Mouse (Mus musculus): ENCODE results near the gene Tob1. TPM values are rescaled to one million over a fixed set of nuclear protein-coding genes. Genes with fewer than 3 reads are reported as not detected.

The Tob1 gene
- polyA plus RNA-seq, 1 experiment from 2014 or later = 35.6 TPM

DNA sequence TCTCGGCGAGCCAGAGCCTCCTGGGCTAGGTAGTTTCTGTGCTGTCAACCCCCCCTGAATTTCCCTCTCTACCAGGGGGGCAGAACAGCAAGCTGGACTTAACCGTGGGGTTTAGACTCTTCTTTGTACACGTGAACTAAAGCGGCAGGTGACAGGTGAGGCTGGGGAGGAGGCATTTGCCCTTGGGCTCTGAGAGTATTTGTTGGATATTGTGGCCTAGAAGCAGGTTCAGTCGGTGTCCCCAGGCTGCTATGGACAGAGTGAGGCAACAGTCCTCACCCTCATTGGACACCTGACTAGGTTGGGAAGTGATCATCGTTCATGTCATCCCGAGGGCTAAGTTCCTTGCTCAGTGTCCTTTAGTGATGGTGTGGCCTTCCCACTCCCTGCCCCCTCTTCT is 23.6 kb downstream of the Tob1 start:
- no peak for ATAC-seq (ENCODE audit: low FRiP score, low read depth)
- peaks cover 7% of the 10 kb centered on the region; the same call in 1 of the 2 replicates for H3K4me1 ChIP-seq (replicated peaks)
- WGBS = 89% methylated on average over 8 of the region's 8 CpGs

GRCm38 (mm10) chr11:94236074-94236473 is 24.8 kb downstream of the Tob1 start:
- H3K9me3 ChIP-seq = no peaks in the 10 kb centered on the region
- 27% methylated on average over 3 of the region's 3 CpGs for WGBS
- peaks cover 7% of the 10 kb centered on the region; the same call in 1 of the 2 replicates for H3K4me1 ChIP-seq (replicated peaks)
- no peak overlapping the region for H3K4me3 ChIP-seq
- ATAC-seq (ENCODE audit: low FRiP score, low read depth) = peak; percentile 80
- no peaks in the 10 kb centered on the region for H3K27me3 ChIP-seq
- H3K36me3 ChIP-seq = no peaks in the 10 kb centered on the region
- H3K27ac ChIP-seq (replicated peaks) = peak overlapping the region; percentile 58
- H3K4me2 ChIP-seq = no peak overlapping the region
- H3K9ac ChIP-seq = no peak overlapping the region

More for the DNA sequence above, 23.6 kb downstream of the Tob1 start:
- H3K27ac ChIP-seq (replicated peaks) = no peak overlapping the region
- no peak overlapping the region for H3K9ac ChIP-seq
- H3K36me3 ChIP-seq = no peaks in the 10 kb centered on the region
- no peaks in the 10 kb centered on the region for H3K27me3 ChIP-seq
- no peaks in the 10 kb centered on the region for H3K9me3 ChIP-seq
- no peak overlapping the region for H3K4me2 ChIP-seq
- H3K4me3 ChIP-seq = no peak overlapping the region

DNA sequence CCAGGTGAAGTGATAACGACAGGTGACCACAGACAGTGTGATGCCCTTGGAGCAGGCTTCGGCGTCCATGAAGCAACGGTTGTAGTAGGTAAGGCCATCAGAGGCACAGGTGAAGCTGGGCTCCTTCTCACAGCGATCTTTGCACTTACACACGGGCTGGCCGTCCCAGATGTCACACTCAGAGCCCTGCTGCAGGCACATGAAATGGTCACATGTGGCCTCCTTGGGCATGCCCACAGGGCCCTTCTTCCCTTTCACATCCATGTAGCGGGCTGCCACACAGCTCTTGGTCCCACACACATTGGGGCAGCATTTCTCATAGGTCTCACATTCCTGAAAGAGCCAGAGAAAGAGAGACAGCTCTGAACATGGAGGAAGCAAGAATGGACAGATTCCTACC is 27.5 kb downstream of the Tob1 start:
- Histone ChIP-seq H3K27ac (replicated peaks) (no peak overlapping the region), H3K9ac (no peak overlapping the region), H3K9me3 (no peaks in the 10 kb centered on the region), H3K4me3 (no peak overlapping the region), H3K4me1 (replicated peaks) (peaks cover 28% of the 10 kb centered on the region), H3K36me3 (no peaks in the 10 kb centered on the region), H3K27me3 (no peaks in the 10 kb centered on the region), H3K4me2 (no peak overlapping the region)
- no peak for ATAC-seq (ENCODE audit: low FRiP score, low read depth)
- 92% methylated on average over 8 of the region's 8 CpGs for WGBS

GRCm38 (mm10) chr11:94239706-94240105 is 28.5 kb downstream of the Tob1 start:
- H3K27ac ChIP-seq (replicated peaks) = 0 out of 2 replicates have a peak overlapping the region, but pooled peaks have one; percentile 10
- ATAC-seq (ENCODE audit: low FRiP score, low read depth) = 0 out of 2 replicates have a peak, but pooled peaks have one; percentile 21

DNA sequence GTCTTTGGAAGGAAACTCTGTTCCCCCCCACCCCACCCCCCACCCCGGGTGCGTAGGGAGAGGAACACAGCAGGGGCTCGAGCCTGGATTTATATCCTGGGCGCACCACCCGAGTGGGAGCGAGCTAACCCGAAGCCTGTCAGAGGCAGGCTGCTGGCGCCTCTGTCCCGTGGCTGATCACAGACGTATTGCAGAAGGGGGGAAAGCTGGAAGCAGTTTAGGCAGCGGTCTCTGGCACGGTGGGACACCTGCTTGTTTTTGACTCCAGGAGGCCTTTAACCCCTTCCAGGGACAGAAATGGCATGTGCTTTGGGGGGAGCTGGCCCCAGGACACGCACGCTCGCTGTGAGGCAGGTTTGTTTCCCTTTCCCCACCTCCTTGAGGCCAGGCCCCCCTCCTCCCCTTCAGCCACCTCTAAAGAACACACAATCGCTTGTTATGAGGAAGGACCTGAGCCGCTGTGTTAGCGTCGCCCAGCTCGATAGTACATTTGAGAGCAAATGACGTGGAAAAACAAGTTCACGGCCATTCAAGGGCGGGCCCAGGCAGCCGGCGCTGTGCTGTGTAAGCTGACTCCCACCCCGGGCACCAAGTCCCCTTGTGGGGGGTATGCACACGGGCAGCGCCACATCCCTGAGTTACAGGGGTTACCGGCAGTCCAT is 31.6 kb downstream of the Tob1 start:
- no peaks in the 10 kb centered on the region for H3K36me3 ChIP-seq
- H3K4me2 ChIP-seq = peak overlapping the region; percentile 50
- no peaks in the 10 kb centered on the region for H3K9me3 ChIP-seq
- peaks cover 37% of the 10 kb centered on the region for H3K4me1 ChIP-seq (replicated peaks)
- 0 out of 2 replicates have a peak overlapping the region, but pooled peaks have one; percentile 7 for H3K9ac ChIP-seq
- ATAC-seq (ENCODE audit: low FRiP score, low read depth) = no peak; the same call in 1 of the 2 replicates
- H3K27me3 ChIP-seq = no peaks in the 10 kb centered on the region
- 0 out of 2 replicates have a peak overlapping the region, but pooled peaks have one; percentile 7 for H3K4me3 ChIP-seq
- H3K27ac ChIP-seq (replicated peaks) = peak overlapping the region; percentile 45
- 8% methylated on average over 29 of the region's 29 CpGs for WGBS

More at GRCm38 (mm10) chr11:94239706-94240105, 28.5 kb downstream of the Tob1 start:
- no peak overlapping the region for H3K4me3 ChIP-seq
- H3K4me1 ChIP-seq (replicated peaks) = peaks cover 31% of the 10 kb centered on the region
- no peaks in the 10 kb centered on the region for H3K27me3 ChIP-seq
- H3K36me3 ChIP-seq = no peaks in the 10 kb centered on the region
- no peak overlapping the region for H3K4me2 ChIP-seq
- H3K9ac ChIP-seq = no peak overlapping the region
- WGBS = 45% methylated on average over 9 of the region's 9 CpGs
- no peaks in the 10 kb centered on the region for H3K9me3 ChIP-seq

DNA sequence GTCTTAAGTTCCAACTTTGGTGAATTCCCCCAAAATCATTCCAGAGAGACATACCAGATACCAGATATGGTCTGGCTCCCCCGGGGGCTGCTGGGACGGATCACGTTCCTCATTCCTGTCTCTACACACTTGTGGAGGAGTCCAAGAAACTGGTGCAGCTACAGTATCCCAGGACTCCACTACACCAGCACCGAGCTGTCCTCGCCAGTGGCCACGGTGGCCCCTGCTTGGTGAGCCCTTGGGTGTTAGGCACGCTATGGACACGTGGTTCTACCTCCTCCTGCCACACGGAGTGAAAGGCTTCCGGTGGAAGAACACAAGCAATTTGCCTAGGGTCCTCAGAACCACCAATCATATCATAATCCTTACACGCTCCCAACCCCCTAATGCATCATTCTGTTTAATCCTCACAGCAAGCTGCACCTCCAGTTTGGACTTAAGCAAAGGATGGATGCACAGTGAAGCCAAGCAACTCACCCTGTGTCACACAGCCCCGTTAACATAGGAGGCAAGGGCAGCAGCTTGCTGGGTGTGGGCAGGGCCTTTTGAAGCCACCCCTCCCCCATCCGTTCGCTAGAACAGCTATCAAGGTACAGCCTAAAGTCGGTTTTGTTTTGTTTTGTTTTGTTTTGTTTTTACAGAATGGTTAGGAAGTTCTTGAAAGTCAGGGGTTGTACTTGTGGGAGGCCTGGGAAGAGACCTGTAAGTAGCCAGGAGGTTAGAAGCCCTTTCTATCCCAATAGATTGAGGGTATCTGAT is 32.3 kb downstream of the Tob1 start:
- H3K4me2 ChIP-seq = peak overlapping the region; percentile 50
- 0 out of 2 replicates have a peak overlapping the region, but pooled peaks have one; percentile 7 for H3K9ac ChIP-seq
- ATAC-seq (ENCODE audit: low FRiP score, low read depth) = no peak
- no peaks in the 10 kb centered on the region for H3K36me3 ChIP-seq
- WGBS = 33% methylated on average over 15 of the region's 15 CpGs
- 0 out of 2 replicates have a peak overlapping the region, but pooled peaks have one; percentile 7 for H3K4me3 ChIP-seq
- H3K9me3 ChIP-seq = no peaks in the 10 kb centered on the region
- H3K4me1 ChIP-seq (replicated peaks) = peaks cover 37% of the 10 kb centered on the region
- no peaks in the 10 kb centered on the region for H3K27me3 ChIP-seq
- peak overlapping the region; percentile 45; the same call in 1 of the 2 replicates for H3K27ac ChIP-seq (replicated peaks)

GRCm38 (mm10) chr11:94244385-94244784 is 33.1 kb downstream of the Tob1 start:
- 52% methylated on average over 9 of the region's 9 CpGs for WGBS
- Histone ChIP-seq H3K27ac (replicated peaks) (0 out of 2 replicates have a peak overlapping the region, but pooled peaks have one; percentile 23), H3K4me1 (replicated peaks) (peaks cover 37% of the 10 kb centered on the region)

GRCm38 (mm10) chr11:94245955-94246788 is 34.9 kb downstream of the Tob1 start, which contains the start of gene Wfikkn2:
TSS of gene Wfikkn2 (minus strand) at chr11:94246005.
- H3K4me3 ChIP-seq = no peak within 1 kb of the TSS
- H3K27me3 ChIP-seq = no peaks in the 10 kb centered on the region
- H3K36me3 ChIP-seq = no peaks in the 10 kb centered on the region
- H3K4me2 ChIP-seq = no peak within 1 kb of the TSS
- peak within 1 kb of the TSS; percentile 66 for H3K27ac ChIP-seq (replicated peaks)
- 35% methylated on average over 17 of the region's 17 CpGs for WGBS
- peak; percentile 76 for ATAC-seq (ENCODE audit: low FRiP score, low read depth)
- H3K9ac ChIP-seq = no peak within 1 kb of the TSS
- peaks cover 37% of the 10 kb centered on the region for H3K4me1 ChIP-seq (replicated peaks)
- H3K9me3 ChIP-seq = no peaks in the 10 kb centered on the region

More at GRCm38 (mm10) chr11:94244385-94244784, 33.1 kb downstream of the Tob1 start:
- ATAC-seq (ENCODE audit: low FRiP score, low read depth) = no peak
- H3K9ac ChIP-seq = no peak overlapping the region
- no peaks in the 10 kb centered on the region for H3K36me3 ChIP-seq
- H3K27me3 ChIP-seq = no peaks in the 10 kb centered on the region
- H3K4me3 ChIP-seq = no peak overlapping the region
- H3K9me3 ChIP-seq = no peaks in the 10 kb centered on the region
- no peak overlapping the region for H3K4me2 ChIP-seq

DNA sequence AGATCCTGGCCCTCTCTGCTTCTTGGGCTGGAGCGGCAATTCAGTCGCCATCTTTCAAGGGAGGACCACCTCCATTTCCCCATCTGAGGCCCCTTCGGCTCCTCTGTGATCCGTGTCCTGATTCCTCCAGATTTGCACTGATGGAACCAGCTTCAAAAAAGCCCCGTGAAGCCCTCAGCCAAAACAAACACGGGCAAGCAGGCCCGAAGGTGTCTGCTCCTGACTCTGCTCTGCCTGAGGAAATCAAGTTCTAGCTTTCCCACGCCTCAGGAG is 35.5 kb downstream of the Tob1 start:
- 63% methylated on average over 8 of the region's 8 CpGs for WGBS
- Histone ChIP-seq H3K9me3 (no peaks in the 10 kb centered on the region), H3K4me2 (no peak overlapping the region), H3K9ac (no peak overlapping the region), H3K4me3 (no peak overlapping the region), H3K27ac (replicated peaks) (peak overlapping the region; percentile 66), H3K36me3 (no peaks in the 10 kb centered on the region), H3K4me1 (replicated peaks) (peaks cover 36% of the 10 kb centered on the region), H3K27me3 (no peaks in the 10 kb centered on the region)
- no peak for ATAC-seq (ENCODE audit: low FRiP score, low read depth)

- no peak for ATAC-seq (ENCODE audit: low FRiP score, low read depth)
- WGBS = 82% methylated on average over 9 of the region's 9 CpGs
Observed at GRCm38 (mm10) chr11:94253156-94253555, 41.9 kb downstream of the Tob1 start.

GRCm38 (mm10) chr11:94253691-94254090 is 42.4 kb downstream of the Tob1 start:
- Histone ChIP-seq H3K9ac (no peak overlapping the region), H3K4me3 (no peak overlapping the region), H3K9me3 (no peaks in the 10 kb centered on the region), H3K36me3 (no peaks in the 10 kb centered on the region), H3K4me2 (no peak overlapping the region), H3K27ac (replicated peaks) (no peak overlapping the region), H3K4me1 (replicated peaks) (peaks cover 3% of the 10 kb centered on the region; the same call in 1 of the 2 replicates), H3K27me3 (no peaks in the 10 kb centered on the region)
- WGBS = 88% methylated on average over 10 of the region's 10 CpGs
- no peak for ATAC-seq (ENCODE audit: low FRiP score, low read depth)

More at GRCm38 (mm10) chr11:94253156-94253555, 41.9 kb downstream of the Tob1 start:
- Histone ChIP-seq H3K4me1 (replicated peaks) (peaks cover 3% of the 10 kb centered on the region; the same call in 1 of the 2 replicates), H3K36me3 (no peaks in the 10 kb centered on the region), H3K9ac (no peak overlapping the region), H3K9me3 (no peaks in the 10 kb centered on the region), H3K4me2 (no peak overlapping the region), H3K27me3 (no peaks in the 10 kb centered on the region), H3K4me3 (no peak overlapping the region), H3K27ac (replicated peaks) (no peak overlapping the region)

Measured in hindbrain, embryonic 15.5 days (tissue).